Mouse (Mus musculus) ES-E14 (cell line): ENCODE measurements around the gene Scn8a. TPM values are rescaled to one million over a fixed set of nuclear protein-coding genes. Genes with fewer than 3 reads are reported as not detected.

ENCODE experiments used
- DNase-seq: peaks from one replicate; pipeline ENCODE4 v3.0.0-alpha.2; 2013; ENCODE audit warnings: low read depth, low spot score
- H3K27ac ChIP-seq: 2 replicates; pipeline ENCODE4 v1.5.1; 2012; ENCODE audit warnings: low read depth, mild to moderate bottlenecking, low read length, moderate library complexity, mixed read lengths; ENCODE audit not compliant: poor library complexity, insufficient read depth, severe bottlenecking
- H3K36me3 ChIP-seq: 2 replicates; pipeline ENCODE4 v1.6.1; 2012; ENCODE audit warnings: mild to moderate bottlenecking, low read length, moderate library complexity, mixed read lengths; ENCODE audit not compliant: control insufficient read depth, poor library complexity, insufficient read depth, severe bottlenecking
- H3K4me1 ChIP-seq, 2 experiments: fragments of 150-350 bp in 1 of 2; sonication (generic) in 1 of 2; 2 replicates each; pipeline ENCODE4 v1.6.1; 2012; ENCODE audit warnings: low read length in 2 of 2, mild to moderate bottlenecking in 1 of 2, mixed read lengths in 1 of 2; ENCODE audit not compliant: control insufficient read depth in 2 of 2, insufficient read depth in 2 of 2, poor library complexity in 1 of 2
- H3K4me3 ChIP-seq, 2 experiments: fragments of 150-350 bp in 1 of 2; sonication (generic) in 1 of 2; 2 replicates each; pipeline ENCODE4 v1.5.1; 2012; ENCODE audit warnings: low read length in 2 of 2, low read depth in 1 of 2, mild to moderate bottlenecking in 1 of 2, mixed read lengths in 1 of 2; ENCODE audit not compliant: insufficient read depth in 1 of 2, poor library complexity in 1 of 2, severe bottlenecking in 1 of 2
- H3K9ac ChIP-seq: 2 replicates; pipeline ENCODE4 v1.6.1; 2012; ENCODE audit warnings: low read depth, mild to moderate bottlenecking, low read length, mixed read lengths; ENCODE audit not compliant: poor library complexity, insufficient read depth, severe bottlenecking
- H3K9me3 ChIP-seq: fragments of 150-350 bp; sonication (generic); 2 replicates; pipeline ENCODE4 v1.6.1; 2012; ENCODE audit warnings: low read depth, mild to moderate bottlenecking, low read length; ENCODE audit not compliant: control insufficient read depth, insufficient read depth
- CHD2 ChIP-seq: IDR thresholded peaks from 2 replicates; pipeline ENCODE4 v1.6.1; 2014; ENCODE audit warnings: mild to moderate bottlenecking, low read depth, low read length, inconsistent platforms
- HCFC1 ChIP-seq: IDR thresholded peaks from 2 replicates; pipeline ENCODE4 v1.6.1; 2012; ENCODE audit warnings: low read length, inconsistent platforms, borderline replicate concordance; ENCODE audit not compliant: insufficient read depth
- MAFK ChIP-seq: IDR thresholded peaks from 2 replicates; pipeline ENCODE4 v1.6.1; 2014; ENCODE audit warnings: mild to moderate bottlenecking, low read depth, low read length, inconsistent platforms; ENCODE audit not compliant: insufficient read depth
- ZC3H11A ChIP-seq: IDR thresholded peaks from 2 replicates; pipeline ENCODE4 v1.6.1; 2012; ENCODE audit warnings: low read depth, mild to moderate bottlenecking, inconsistent platforms, low read length, borderline replicate concordance
- ZNF384 ChIP-seq: IDR thresholded peaks from 2 replicates; pipeline ENCODE4 v1.6.1; 2012; ENCODE audit warnings: low read depth, low read length, inconsistent platforms
- in situ Hi-C, 2 experiments: fragments of 600-800 bp; cut with MboI; formaldehyde crosslinking; loops; one replicate each; pipeline ENCODE4 v1.15.1; 2025; ENCODE audit warnings: low sequenced_read_pairs in 2 of 2, inconsistent platforms in 1 of 2; ENCODE audit not compliant: unreplicated experiment in 2 of 2
- total RNA-seq: library from RNA; depleted of rRNA; stranded (reverse); fragments of 300-350 nt; gene quantifications from 2 replicates; pipeline ENCODE4 v1.2.3, GENCODE M21; 2012

Scn8a gene
- total RNA-seq, 1 experiment, result 6.1 TPM

DNA sequence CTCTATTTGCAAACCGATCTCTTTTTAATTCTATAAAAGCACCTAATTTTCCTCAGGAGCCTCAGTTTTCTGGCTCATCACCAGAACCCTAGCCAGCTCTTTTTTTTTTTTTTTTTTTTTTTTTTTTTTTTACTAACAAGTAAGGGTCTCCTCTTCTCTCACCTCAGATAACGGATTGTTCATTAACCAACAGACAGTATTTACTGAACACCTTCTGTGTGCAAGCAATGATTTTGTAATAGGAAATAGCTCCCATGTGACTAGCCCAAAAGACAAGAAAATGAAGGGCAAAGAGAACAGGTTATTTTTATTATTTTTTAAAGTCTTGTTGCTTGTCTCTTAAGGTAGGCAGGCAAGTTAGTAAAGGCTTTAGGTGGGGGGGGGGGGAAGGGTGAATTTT, 82.6 kb downstream of the Scn8a start:
- TF ChIP-seq ZNF384, result no peak
- TF ChIP-seq HCFC1, result no peak
- no peak for TF ChIP-seq MAFK
- TF ChIP-seq CHD2, result no peak
- TF ChIP-seq ZC3H11A, result no peak
- no peak for DNase-seq
- in situ Hi-C loops, result no loop called here
- Histone ChIP-seq H3K9me3 (no peaks in the 10 kb centered on the region), H3K27ac (no peak overlapping the region), H3K36me3 (no peaks in the 10 kb centered on the region), H3K9ac (no peak overlapping the region), H3K4me1 (no peaks in the 10 kb centered on the region), H3K4me3 (no peak overlapping the region)

DNA sequence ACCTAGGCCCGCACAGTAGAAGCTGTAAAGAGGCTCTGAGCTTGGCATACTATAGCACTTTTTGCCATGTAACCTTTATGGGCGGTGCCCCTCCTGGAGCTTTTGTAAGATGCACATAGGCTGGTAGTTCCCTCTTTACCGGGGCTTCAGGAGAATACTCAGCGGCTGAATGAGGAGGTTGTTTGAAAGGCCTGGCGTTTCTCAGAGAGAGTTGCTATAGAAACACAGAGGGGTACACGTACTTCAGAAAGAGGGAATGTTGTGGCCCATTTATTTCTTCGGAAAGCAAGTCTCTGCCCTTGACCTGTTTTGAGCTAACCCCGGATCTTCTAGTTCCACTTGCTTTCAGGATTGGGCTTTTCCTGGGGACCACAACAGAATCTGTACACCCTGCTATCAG, 83.2 kb downstream of the Scn8a start:
- Histone ChIP-seq H3K27ac (no peak overlapping the region), H3K4me3 (no peak overlapping the region), H3K9ac (no peak overlapping the region), H3K36me3 (no peaks in the 10 kb centered on the region), H3K4me1 (no peaks in the 10 kb centered on the region), H3K9me3 (no peaks in the 10 kb centered on the region)
- in situ Hi-C loops, result no loop called here
- no peak for TF ChIP-seq CHD2
- TF ChIP-seq ZNF384, result no peak
- no peak for TF ChIP-seq MAFK
- no peak for TF ChIP-seq ZC3H11A
- no peak for TF ChIP-seq HCFC1
- DNase-seq, result no peak

DNA sequence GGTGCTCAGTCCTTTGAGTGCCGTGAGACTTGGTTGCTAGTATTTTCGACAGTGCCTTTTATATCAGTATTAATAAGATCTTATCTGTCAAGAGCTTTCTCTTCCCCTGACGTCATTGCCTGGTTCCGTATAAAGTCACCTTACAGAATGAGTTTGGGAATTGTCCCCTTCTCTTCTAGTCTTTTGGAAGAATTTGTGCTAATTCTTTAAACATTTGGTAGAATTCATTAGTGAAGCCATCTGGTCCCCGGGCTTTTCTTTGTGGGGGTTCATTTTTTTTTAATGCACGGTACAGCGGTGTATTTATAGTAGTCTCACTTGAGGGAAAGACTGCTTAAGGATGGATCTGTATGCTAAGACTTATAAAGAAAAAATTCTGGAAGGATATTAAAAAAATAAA, 84.3 kb downstream of the Scn8a start:
- Histone ChIP-seq H3K36me3 (no peaks in the 10 kb centered on the region), H3K27ac (no peak overlapping the region), H3K9ac (no peak overlapping the region), H3K4me1 (no peaks in the 10 kb centered on the region), H3K9me3 (no peaks in the 10 kb centered on the region), H3K4me3 (no peak overlapping the region)
- no peak for DNase-seq
- in situ Hi-C loops, result no loop called here
- TF ChIP-seq ZC3H11A (no peak), ZNF384 (no peak), HCFC1 (no peak), CHD2 (no peak), MAFK (no peak)

DNA sequence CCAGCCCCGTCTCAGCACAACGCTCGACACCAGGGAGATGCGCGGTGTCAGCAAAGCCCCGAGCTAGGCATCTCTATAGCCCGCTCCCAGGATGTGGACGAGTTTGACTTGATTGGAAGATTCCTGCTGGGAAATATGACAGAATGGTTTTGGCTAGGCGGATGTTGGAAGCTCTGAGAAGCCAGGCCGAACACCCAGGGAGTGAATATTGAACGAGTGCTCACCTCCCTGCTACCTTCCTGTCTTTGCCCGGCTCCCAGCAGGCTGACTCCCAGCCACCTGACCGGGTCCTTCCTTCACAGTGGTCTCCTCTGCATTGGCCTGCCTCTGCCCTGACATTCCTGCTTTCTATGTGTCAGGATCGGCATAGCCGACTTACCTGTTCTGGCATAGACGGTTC, 85.1 kb downstream of the Scn8a start:
- no peak overlapping the region for H3K9ac ChIP-seq
- H3K9me3 ChIP-seq, result no peaks in the 10 kb centered on the region
- H3K27ac ChIP-seq, result no peak overlapping the region
- no peak overlapping the region for H3K4me3 ChIP-seq
- no peak for TF ChIP-seq ZNF384
- no peak for TF ChIP-seq MAFK
- DNase-seq, result no peak
- no peaks in the 10 kb centered on the region for H3K4me1 ChIP-seq
- in situ Hi-C loops, result no loop called here
- no peaks in the 10 kb centered on the region for H3K36me3 ChIP-seq

DNA sequence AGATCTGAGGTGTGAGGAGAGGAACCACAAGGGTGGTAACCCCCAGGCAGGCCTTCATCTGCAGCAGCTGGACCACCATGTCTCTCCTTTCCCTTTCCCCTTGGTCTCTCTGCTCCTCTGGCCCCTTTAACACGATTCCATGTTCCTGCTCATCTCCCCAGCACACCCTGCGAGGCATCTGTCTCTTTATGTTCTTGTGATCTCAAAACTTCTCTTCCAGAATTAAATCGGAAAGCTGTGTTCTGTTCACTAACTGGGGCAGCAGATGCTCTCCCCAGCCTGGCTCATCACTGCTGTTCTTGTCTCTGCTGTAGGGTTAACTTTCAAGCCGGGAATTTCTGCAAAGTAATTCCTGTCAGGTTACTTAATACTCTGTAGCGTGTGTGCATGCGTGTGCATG, 91.3 kb downstream of the Scn8a start:
- in situ Hi-C loops, result no loop called here
- DNase-seq, result no peak

More for the DNA sequence above, 91.3 kb downstream of the Scn8a start:
- TF ChIP-seq CHD2, result no peak
- no peak for TF ChIP-seq HCFC1
- no peak for TF ChIP-seq MAFK
- TF ChIP-seq ZC3H11A, result no peak
- TF ChIP-seq ZNF384, result no peak
- Histone ChIP-seq H3K27ac (no peak overlapping the region), H3K4me1 (peaks cover 0 to 3% of the 10 kb centered on the region in 2 experiments; a peak in 1 of 4 replicates), H3K36me3 (no peaks in the 10 kb centered on the region), H3K9me3 (no peaks in the 10 kb centered on the region), H3K9ac (no peak overlapping the region), H3K4me3 (no peak overlapping the region)
